Comparison of ENCODE assay signal across 8 mouse cellular contexts in the genomic region with DNA sequence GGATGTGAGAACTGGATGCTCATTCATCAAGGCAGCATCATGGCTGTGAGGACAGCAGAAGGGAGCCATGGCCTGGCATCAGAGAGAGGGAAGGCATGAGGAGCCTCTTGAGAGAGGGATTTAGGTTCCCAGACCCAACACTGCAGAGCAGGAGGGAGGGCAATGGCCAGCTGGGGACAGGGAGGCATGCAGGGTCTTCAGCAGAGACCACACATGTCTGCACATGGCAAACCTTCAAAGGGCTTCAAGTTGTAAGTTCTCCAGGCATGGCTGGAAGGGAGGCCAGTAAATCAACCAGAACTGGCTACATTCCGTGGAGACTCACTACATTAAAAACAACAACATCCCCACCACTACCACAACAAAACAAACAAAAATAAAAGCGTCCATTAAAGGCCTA. TPM values are rescaled to one million over a fixed set of nuclear protein-coding genes. Genes with fewer than 3 reads are reported as not detected.
A peak's percentile ranks its signal among the peaks of the same experiment; 100 is the strongest.
DNase-seq lines count a peak whose midpoint lies in the region; ATAC-seq lines count a peak whose summit lies in the region.

No protein-coding gene starts in this region.

- no peak for ATAC-seq in heart, embryonic 13.5 days (ENCODE audit: extremely low read depth, insufficient number of reproducible peaks, low FRiP score, low TSS enrichment)
- no peak for ATAC-seq in midbrain, embryonic 12.5 days (ENCODE audit: low FRiP score, low read depth)
- no peak for ATAC-seq in midbrain, embryonic 11.5 days (ENCODE audit: low FRiP score)
- no peak; the same call in 1 of the 2 replicates for ATAC-seq in liver, embryonic 12.5 days

- 56% methylated on average over 2 of the region's 2 CpGs for WGBS in heart, embryonic 13.5 days
- 88% methylated on average over 2 of the region's 2 CpGs for WGBS in midbrain, embryonic 12.5 days
- WGBS in midbrain, embryonic 11.5 days = 81% methylated on average over 2 of the region's 2 CpGs
- 64% methylated on average over 2 of the region's 2 CpGs for WGBS in liver, embryonic 12.5 days (ENCODE audit: insufficient replicate concordance)

- no peaks in the 10 kb centered on the region for H3K9me3 ChIP-seq in heart, embryonic 13.5 days
- H3K9me3 ChIP-seq in midbrain, embryonic 12.5 days = no peaks in the 10 kb centered on the region
- no peaks in the 10 kb centered on the region for H3K9me3 ChIP-seq in midbrain, embryonic 11.5 days (ENCODE audit: control insufficient read depth, low read length)
- no peaks in the 10 kb centered on the region for H3K9me3 ChIP-seq in liver, embryonic 12.5 days (replicated peaks)

- H3K4me3 ChIP-seq in heart, embryonic 13.5 days = no peak overlapping the region
- H3K4me3 ChIP-seq in midbrain, embryonic 12.5 days = no peak overlapping the region
- no peak overlapping the region for H3K4me3 ChIP-seq in midbrain, embryonic 11.5 days (ENCODE audit: low read depth, low read length)
- no peak overlapping the region for H3K4me3 ChIP-seq in liver, embryonic 12.5 days

- no peaks in the 10 kb centered on the region for H3K27me3 ChIP-seq in heart, embryonic 13.5 days (replicated peaks)
- H3K27me3 ChIP-seq in midbrain, embryonic 12.5 days = no peaks in the 10 kb centered on the region
- H3K27me3 ChIP-seq in midbrain, embryonic 11.5 days (ENCODE audit: control insufficient read depth, insufficient read depth, low read length) = no peaks in the 10 kb centered on the region
- 0 out of 2 replicates have a peak, but pooled peaks cover 3% of the 10 kb centered on the region for H3K27me3 ChIP-seq in liver, embryonic 12.5 days (replicated peaks)

- peaks cover 22% of the 10 kb centered on the region for H3K4me1 ChIP-seq in heart, embryonic 13.5 days
- peaks cover 17% of the 10 kb centered on the region for H3K4me1 ChIP-seq in midbrain, embryonic 12.5 days
- peaks cover 6% of the 10 kb centered on the region; the same call in 1 of the 2 replicates for H3K4me1 ChIP-seq in midbrain, embryonic 11.5 days (ENCODE audit: control insufficient read depth, insufficient read depth, low read length)
- H3K4me1 ChIP-seq in liver, embryonic 12.5 days = peaks cover 47% of the 10 kb centered on the region

- no peak overlapping the region for H3K4me2 ChIP-seq in heart, embryonic 13.5 days
- H3K4me2 ChIP-seq in midbrain, embryonic 12.5 days (replicated peaks) = no peak overlapping the region
- no peak overlapping the region for H3K4me2 ChIP-seq in midbrain, embryonic 11.5 days
- H3K4me2 ChIP-seq in liver, embryonic 12.5 days = peak overlapping the region; percentile 54

- H3K9ac ChIP-seq in heart, embryonic 13.5 days = 0 out of 2 replicates have a peak overlapping the region, but pooled peaks have one; percentile 50
- H3K9ac ChIP-seq in midbrain, embryonic 12.5 days (replicated peaks) = no peak overlapping the region
- H3K9ac ChIP-seq in midbrain, embryonic 11.5 days (ENCODE audit: low read length) = no peak overlapping the region
- H3K9ac ChIP-seq in liver, embryonic 12.5 days = peak overlapping the region; percentile 52

- peak overlapping the region; percentile 83; the same call in 1 of the 2 replicates for H3K27ac ChIP-seq in heart, embryonic 13.5 days (replicated peaks)
- 0 out of 2 replicates have a peak overlapping the region, but pooled peaks have one; percentile 43 for H3K27ac ChIP-seq in midbrain, embryonic 12.5 days (replicated peaks)
- no peak overlapping the region for H3K27ac ChIP-seq in midbrain, embryonic 11.5 days (ENCODE audit: low read depth, low read length)
- peak overlapping the region; percentile 89 for H3K27ac ChIP-seq in liver, embryonic 12.5 days

- H3K36me3 ChIP-seq in heart, embryonic 13.5 days = peaks cover 3% of the 10 kb centered on the region
- no peaks in the 10 kb centered on the region for H3K36me3 ChIP-seq in midbrain, embryonic 12.5 days
- H3K36me3 ChIP-seq in midbrain, embryonic 11.5 days (ENCODE audit: control insufficient read depth, insufficient read depth, low read length) = no peaks in the 10 kb centered on the region
- H3K36me3 ChIP-seq in liver, embryonic 12.5 days = 0 out of 2 replicates have a peak, but pooled peaks cover 1% of the 10 kb centered on the region

- no peak for DNase-seq in heart, adult 11 months
- DNase-seq in midbrain, embryonic 11.5 days (ENCODE audit: low spot score, missing footprints) = no peak
- no peak for DNase-seq in left cerebral cortex, adult 8-10 months (ENCODE audit: low spot score in 2 of 2)
- DNase-seq in frontal cortex, postnatal 10 days (ENCODE audit: low spot score in 2 of 2) = no peak
- no peak for DNase-seq in layer of hippocampus, adult 11-12 months (ENCODE audit: low spot score)

RNA-seq across cellular contexts. Expression of a gene that starts 18.2 kb away (rescaled TPM):
- polyA plus RNA-seq in heart, embryonic 13.5 days (2015; fragmentation: Nextera tagmentation; extraction: Ambion mirVana) = 28.9 and 30.7 TPM in 2 replicates
- polyA plus RNA-seq in midbrain, embryonic 12.5 days (2016; fragmentation: Nextera tagmentation; extraction: Ambion mirVana) = 81.7 and 84.6 TPM in 2 replicates
- 47.5 and 49.0 TPM in 2 replicates for polyA plus RNA-seq in midbrain, embryonic 11.5 days (2014; fragmentation: Nextera tagmentation; extraction: Ambion mirVana)
- polyA plus RNA-seq in liver, embryonic 12.5 days (2016; fragmentation: Nextera tagmentation; extraction: Ambion mirVana) = 30.1 and 31.7 TPM in 2 replicates
- total RNA-seq in left cerebral cortex, adult 8-10 months (2022) = 10 to 100 TPM; 43.3 to 59.1 (median 45.4) TPM

RNA-seq across cellular contexts. Expression of a gene that starts 23.3 kb away (rescaled TPM):
- polyA plus RNA-seq in heart, embryonic 13.5 days (2015; fragmentation: Nextera tagmentation; extraction: Ambion mirVana) = 0.52 TPM in 1 of 2 replicates, not detected in the other
- polyA plus RNA-seq in midbrain, embryonic 12.5 days (2016; fragmentation: Nextera tagmentation; extraction: Ambion mirVana) = 1.7 and 2.7 TPM in 2 replicates
- polyA plus RNA-seq in midbrain, embryonic 11.5 days (2014; fragmentation: Nextera tagmentation; extraction: Ambion mirVana) = 1.3 and 1.6 TPM in 2 replicates
- 0.18 and 0.69 TPM in 2 replicates for polyA plus RNA-seq in liver, embryonic 12.5 days (2016; fragmentation: Nextera tagmentation; extraction: Ambion mirVana)
- total RNA-seq in left cerebral cortex, adult 8-10 months (2022) = 1 to 10 TPM; 3.9 to 6.6 (median 4.1) TPM

Comparison
In these comparisons a context has a peak if more than half of its experiments do, and no peak if none do; other contexts are left out.
1. H3K9ac ChIP-seq: peak in heart, embryonic 13.5 days (single experiment) and liver, embryonic 12.5 days (single experiment); none in midbrain, embryonic 12.5 days (single experiment) and midbrain, embryonic 11.5 days (single experiment).